ENCODE assay signal across 16 mouse cellular contexts in the genomic region with DNA sequence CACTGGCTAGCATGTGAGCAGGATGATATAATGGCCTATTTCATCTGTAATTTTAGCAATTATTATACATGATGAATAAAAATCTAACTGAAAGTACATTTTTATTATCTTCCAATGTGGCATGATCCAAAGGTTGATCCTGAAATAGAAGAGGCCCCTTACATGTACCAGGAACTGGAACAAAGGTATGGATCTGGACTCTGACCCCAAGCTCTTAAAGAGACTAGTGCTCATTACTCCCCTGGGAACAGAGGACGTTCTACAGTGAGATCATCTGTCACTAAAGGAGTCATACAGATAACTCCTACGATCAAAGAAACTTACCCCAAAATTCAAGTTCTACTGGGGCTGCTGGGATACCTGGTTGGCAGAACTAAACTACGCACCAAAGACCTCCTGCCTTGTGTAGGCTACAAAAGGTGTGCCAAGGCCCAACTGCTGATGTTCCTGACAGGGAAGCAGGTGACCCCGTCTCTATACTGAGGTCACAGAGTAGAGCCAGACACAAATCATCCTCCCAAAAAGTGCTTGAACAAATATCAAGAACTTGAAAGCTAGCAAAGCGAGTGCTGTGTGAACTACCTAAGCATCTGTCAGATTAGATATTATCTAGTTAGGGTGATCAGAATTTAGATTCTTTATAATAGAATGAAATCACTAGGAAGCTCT.
"Had no signal": no experiment of that assay in that cellular context is flagged by ENCODE, and none has a peak within 500 bp of the region (broad histone marks: within the 10 kb centered on the region; RNA-seq: fewer than 3 reads in every experiment).

No protein-coding gene starts in this region.

- H3K36me3 ChIP-seq: liver, embryonic 13.5 days; midbrain, embryonic 12.5 days; midbrain, embryonic 15.5 days; neural tube, embryonic 12.5 days; neural tube, embryonic 15.5 days had no signal

- H3K27me3 ChIP-seq: liver, embryonic 13.5 days; midbrain, embryonic 12.5 days; midbrain, embryonic 15.5 days; neural tube, embryonic 12.5 days; neural tube, embryonic 15.5 days had no signal

- H3K9ac ChIP-seq: liver, embryonic 13.5 days; midbrain, embryonic 12.5 days; midbrain, embryonic 15.5 days; neural tube, embryonic 12.5 days; neural tube, embryonic 15.5 days had no signal

- ATAC-seq: midbrain, embryonic 15.5 days had no signal

- H3K4me2 ChIP-seq: liver, embryonic 13.5 days; midbrain, embryonic 12.5 days; midbrain, embryonic 15.5 days; neural tube, embryonic 12.5 days; neural tube, embryonic 15.5 days had no signal

- H3K4me3 ChIP-seq: layer of hippocampus, adult 2 months; liver, embryonic 13.5 days; midbrain, embryonic 12.5 days; midbrain, embryonic 15.5 days; neural tube, embryonic 12.5 days; neural tube, embryonic 15.5 days had no signal

- H3K4me1 ChIP-seq: liver, embryonic 13.5 days; midbrain, embryonic 12.5 days; midbrain, embryonic 15.5 days; neural tube, embryonic 12.5 days; neural tube, embryonic 15.5 days had no signal

- H3K27ac ChIP-seq: layer of hippocampus, adult 2 months; liver, embryonic 13.5 days; midbrain, embryonic 12.5 days; midbrain, embryonic 15.5 days; neural tube, embryonic 12.5 days; neural tube, embryonic 15.5 days had no signal

- H3K9me3 ChIP-seq: liver, embryonic 13.5 days; midbrain, embryonic 12.5 days; midbrain, embryonic 15.5 days; neural tube, embryonic 12.5 days; neural tube, embryonic 15.5 days had no signal

- DNase-seq: kidney, postnatal 4 days; layer of hippocampus, adult 9-11 months; liver, embryonic 13.5 days; lung, adult 2 months; lung, postnatal 14 days; lung, postnatal 4 days; retina, postnatal 1 day; right cerebral cortex, postnatal 25 days; thymus, adult 2 months; thymus, postnatal 14 days; thymus, postnatal 4 days had no signal
